Mouse (Mus musculus): ENCODE measurements around the gene Ccdc34.

Gene Ccdc34

GRCm38 (mm10) chr2:109996411-109996810 is 21.2 kb upstream of the Ccdc34 start:
- DNase-seq (ENCODE audit: low spot score), result no peak

- no peak for DNase-seq (ENCODE audit: low spot score)
These were observed 12.9 kb upstream of the Ccdc34 start for GRCm38 (mm10) chr2:110004668-110005067.

- no peak for DNase-seq (ENCODE audit: low spot score)
These were observed 12.5 kb upstream of the Ccdc34 start for GRCm38 (mm10) chr2:110005164-110005563.

- DNase-seq (ENCODE audit: low spot score), result no peak
These were observed 11.9 kb upstream of the Ccdc34 start for GRCm38 (mm10) chr2:110005596-110006239.

- DNase-seq (ENCODE audit: low spot score), result no peak
These were observed 10.0 kb upstream of the Ccdc34 start for GRCm38 (mm10) chr2:110007423-110008267.

GRCm38 (mm10) chr2:110009449-110009848 is 8.2 kb upstream of the Ccdc34 start:
- no peak for DNase-seq (ENCODE audit: low spot score)

- no peak for DNase-seq (ENCODE audit: low spot score)
These were observed 5.4 kb upstream of the Ccdc34 start for GRCm38 (mm10) chr2:110012184-110012725.

GRCm38 (mm10) chr2:110017087-110017486 is 530 bp upstream of the Ccdc34 start:
- DNase-seq (ENCODE audit: low spot score), result no peak

GRCm38 (mm10) chr2:110019656-110020055 is 2.0 kb downstream of the Ccdc34 start:
- no peak for DNase-seq (ENCODE audit: low spot score)

GRCm38 (mm10) chr2:110020430-110020829 is 2.8 kb downstream of the Ccdc34 start:
- DNase-seq (ENCODE audit: low spot score), result no peak

GRCm38 (mm10) chr2:110036265-110036664 is 18.6 kb downstream of the Ccdc34 start:
- no peak for DNase-seq (ENCODE audit: low spot score)

GRCm38 (mm10) chr2:110036665-110037064 is 19.0 kb downstream of the Ccdc34 start:
- DNase-seq (ENCODE audit: low spot score), result no peak

- no peak for DNase-seq (ENCODE audit: low spot score)
These were observed 19.6 kb downstream of the Ccdc34 start for GRCm38 (mm10) chr2:110037221-110037620.

GRCm38 (mm10) chr2:110038341-110038740 is 20.7 kb downstream of the Ccdc34 start:
- DNase-seq (ENCODE audit: low spot score), result no peak

GRCm38 (mm10) chr2:110042861-110043760 is 25.5 kb downstream of the Ccdc34 start:
- no peak for DNase-seq (ENCODE audit: low spot score)

- DNase-seq (ENCODE audit: low spot score), result no peak
These were observed 40.8 kb downstream of the Ccdc34 start for GRCm38 (mm10) chr2:110058424-110058823.

- DNase-seq (ENCODE audit: low spot score), result no peak
These were observed 45.5 kb downstream of the Ccdc34 start for GRCm38 (mm10) chr2:110063131-110063530.

- no peak for DNase-seq (ENCODE audit: low spot score)
These were observed 51.3 kb downstream of the Ccdc34 start for GRCm38 (mm10) chr2:110068916-110069315.

GRCm38 (mm10) chr2:110073023-110073422 is 55.4 kb downstream of the Ccdc34 start:
- DNase-seq (ENCODE audit: low spot score), result no peak

GRCm38 (mm10) chr2:110074646-110075452 is 57.2 kb downstream of the Ccdc34 start:
- DNase-seq (ENCODE audit: low spot score), result no peak

- DNase-seq (ENCODE audit: low spot score), result no peak
These were observed 59.6 kb downstream of the Ccdc34 start for GRCm38 (mm10) chr2:110077240-110077639.
